Mouse (Mus musculus) right cerebral cortex, postnatal 10 days (tissue): Measurements from ENCODE around the gene Ccdc167.

Experiments used
- DNase-seq, 2 experiments: peaks; one replicate each; pipeline ENCODE4 v3.0.0; 2021; ENCODE audit warnings: low spot score in 2 of 2

Gene Ccdc167

GRCm38 (mm10) chr17:29686771-29687170 is 30.1 kb downstream of the Ccdc167 start:
- DNase-seq, result no peak

- no peak for DNase-seq
These were observed 32.6 kb downstream of the Ccdc167 start for GRCm38 (mm10) chr17:29684275-29684674.

GRCm38 (mm10) chr17:29683127-29683526 is 33.7 kb downstream of the Ccdc167 start:
- no peak for DNase-seq

DNA sequence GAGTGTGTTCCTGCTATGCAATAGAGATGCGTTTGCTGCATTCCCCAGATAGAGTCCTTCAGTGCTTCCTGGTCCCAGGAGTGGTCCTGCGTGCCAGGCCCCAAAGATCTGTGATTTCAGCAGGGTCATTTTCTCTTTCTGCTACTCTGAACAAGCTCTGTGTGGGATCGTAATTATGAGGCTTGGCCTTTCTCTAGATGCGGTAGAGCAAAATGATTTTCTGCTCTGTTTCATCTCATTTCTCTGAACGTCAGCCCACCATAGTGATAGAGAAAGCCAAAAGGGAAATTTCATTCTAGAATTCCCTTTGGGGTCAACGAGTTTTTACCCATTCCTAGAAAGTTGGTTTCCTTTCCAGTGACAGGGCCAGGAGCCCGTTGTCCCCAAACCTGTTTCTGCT is 34.6 kb downstream of the Ccdc167 start:
- DNase-seq, result no peak

GRCm38 (mm10) chr17:29681669-29682068 is 35.2 kb downstream of the Ccdc167 start:
- DNase-seq, result no peak

DNA sequence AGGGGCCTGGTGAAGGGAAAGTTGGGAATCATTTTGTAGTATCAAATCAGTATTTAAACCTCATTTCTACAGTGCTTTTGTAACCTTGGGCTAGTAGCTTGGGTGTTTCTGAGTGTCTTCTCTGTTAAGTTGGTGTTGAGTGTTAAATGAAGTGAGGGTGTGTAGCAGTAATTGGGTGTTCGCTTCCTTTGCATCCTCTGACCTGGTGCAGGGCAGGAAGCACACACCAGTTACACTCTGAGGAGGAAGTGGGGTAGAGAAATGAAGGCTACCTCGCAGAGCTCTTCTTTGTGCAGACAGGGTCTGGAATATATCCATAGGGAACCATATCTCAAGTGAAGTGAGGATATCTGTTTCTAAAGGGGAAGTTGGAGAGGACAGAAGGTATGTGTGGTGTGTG is 35.9 kb downstream of the Ccdc167 start:
- no peak for DNase-seq

GRCm38 (mm10) chr17:29680174-29680573 is 36.7 kb downstream of the Ccdc167 start:
- peak; percentile 63 to 72 for DNase-seq

DNA sequence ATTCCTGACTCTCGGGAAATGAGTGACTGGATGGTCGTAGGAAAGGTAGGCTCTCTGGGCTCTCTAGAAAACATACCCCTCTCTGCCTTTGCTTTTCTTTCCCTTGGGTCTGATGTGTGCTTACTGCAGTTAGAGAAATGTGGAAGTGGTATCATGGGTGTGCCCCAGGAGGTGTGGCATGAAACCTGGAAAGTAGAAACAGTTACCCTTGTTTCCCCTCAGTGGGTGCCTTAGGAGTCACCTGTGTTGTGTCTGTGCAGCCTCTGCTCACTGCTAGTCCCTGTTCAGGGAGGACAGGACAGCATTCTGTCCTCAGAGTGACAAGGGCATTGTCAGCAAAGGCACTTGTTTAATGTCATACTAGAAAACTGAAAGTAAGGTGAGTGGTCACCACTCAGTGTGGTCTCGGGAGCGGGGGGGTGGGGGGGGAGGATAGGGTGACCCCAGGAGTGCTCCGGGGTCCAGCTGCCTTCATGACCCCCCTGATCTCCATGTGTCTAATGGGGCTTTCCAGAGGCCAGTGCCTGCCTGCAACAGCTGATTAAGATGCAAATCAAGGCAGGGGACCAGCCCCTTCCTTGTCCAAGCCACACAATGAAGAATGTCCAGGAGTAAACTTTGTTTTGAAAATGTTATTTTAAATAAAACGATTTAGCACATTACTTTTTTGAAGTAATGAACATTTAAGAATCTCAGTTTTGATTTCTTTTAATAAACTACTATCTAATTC is 37.6 kb downstream of the Ccdc167 start:
- DNase-seq, result no peak

GRCm38 (mm10) chr17:29678526-29678925 is 38.3 kb downstream of the Ccdc167 start:
- DNase-seq, result no peak

DNA sequence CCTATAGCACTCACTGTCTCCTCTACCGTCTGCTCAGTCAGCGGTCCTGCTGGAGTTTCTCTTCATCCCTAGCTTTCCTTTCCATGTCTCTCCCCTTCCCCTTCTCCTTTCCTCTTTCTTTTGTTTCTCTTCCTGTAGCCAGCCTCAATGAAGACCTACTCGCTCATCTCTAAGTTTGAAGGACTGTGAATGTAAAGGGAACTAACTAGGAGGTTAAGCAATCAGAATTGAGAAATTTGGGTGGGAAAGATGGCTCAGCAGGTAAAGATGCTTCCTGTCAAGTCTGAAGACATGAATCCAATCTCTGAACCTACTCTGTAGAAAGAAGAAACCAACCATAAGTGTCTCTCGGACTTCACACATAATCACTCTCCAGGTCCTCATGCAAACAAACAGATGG is 43.5 kb downstream of the Ccdc167 start:
- DNase-seq, result no peak

GRCm38 (mm10) chr17:29671021-29671420 is 45.8 kb downstream of the Ccdc167 start:
- DNase-seq, result no peak

DNA sequence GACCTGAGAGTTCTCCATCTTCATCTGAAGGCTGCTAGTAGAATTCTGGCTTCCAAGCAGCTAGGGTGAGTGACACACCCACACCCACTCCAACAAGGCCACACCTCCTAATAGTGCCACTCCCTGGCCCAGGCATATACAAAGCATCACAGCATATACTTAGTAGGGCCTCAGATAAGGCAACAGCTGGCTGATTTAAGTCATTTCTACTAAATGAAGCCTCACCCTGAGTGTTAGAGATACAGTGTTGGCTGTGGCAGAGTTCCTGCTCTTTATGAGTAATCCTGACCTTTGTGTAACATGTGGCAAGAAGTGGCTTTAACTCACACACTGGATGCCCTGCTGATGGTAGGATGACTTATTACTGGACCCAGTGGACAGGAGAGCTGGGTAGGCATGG is 46.9 kb downstream of the Ccdc167 start:
- no peak for DNase-seq

- no peak for DNase-seq
These were observed 47.8 kb downstream of the Ccdc167 start for GRCm38 (mm10) chr17:29669030-29669429.

GRCm38 (mm10) chr17:29668051-29668986 is 48.5 kb downstream of the Ccdc167 start:
- peak; percentile 59 to 61 for DNase-seq

DNA sequence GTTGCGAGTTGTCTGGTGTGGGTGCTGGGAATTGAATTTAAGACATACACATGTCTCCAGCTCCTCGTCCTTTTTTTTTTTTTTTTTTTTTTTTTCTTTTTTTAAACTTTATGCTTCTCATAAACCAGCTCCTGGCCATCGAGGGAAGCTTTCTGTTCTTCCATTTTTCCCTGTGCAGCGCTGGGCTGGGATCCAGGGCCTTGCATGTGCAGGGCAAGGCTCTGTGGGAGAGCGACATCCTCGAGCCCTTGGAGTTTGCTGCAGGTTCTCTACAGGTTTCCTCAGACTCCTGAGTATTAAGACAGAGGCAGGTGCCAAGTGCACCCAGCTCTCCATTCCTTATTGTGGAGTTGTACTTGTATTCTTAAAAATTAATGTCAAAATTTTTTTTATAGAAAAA is 54.7 kb downstream of the Ccdc167 start:
- no peak for DNase-seq

GRCm38 (mm10) chr17:29660762-29661391 is 56.0 kb downstream of the Ccdc167 start:
- DNase-seq, result peak in 1 of 2 experiments; percentile 28

GRCm38 (mm10) chr17:29660076-29660761 is 56.6 kb downstream of the Ccdc167 start, which contains the start of gene Cmtr1:
Cmtr1 (plus strand) TSS chr17:29660595.
- DNase-seq, result peak; percentile 95 to 96

DNA sequence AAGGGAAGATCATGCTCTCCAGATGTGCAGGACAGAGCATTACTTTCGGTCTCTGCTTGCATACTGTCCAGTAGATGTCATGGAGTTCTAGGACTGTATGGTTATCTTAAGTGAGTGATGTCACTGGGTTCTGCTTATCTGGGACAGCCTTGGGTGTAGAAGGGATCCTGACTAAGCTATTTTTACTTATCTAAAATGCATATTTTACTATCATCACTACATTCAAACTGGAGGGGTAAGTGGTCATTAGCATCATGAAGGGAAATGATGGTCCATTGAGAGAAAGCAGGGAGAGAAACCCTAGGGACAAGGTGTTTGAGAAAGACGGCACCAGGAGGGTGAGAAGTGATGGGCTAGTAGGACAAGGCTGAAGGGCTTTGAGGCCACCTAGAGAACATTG is 58.6 kb downstream of the Ccdc167 start:
- DNase-seq, result no peak

DNA sequence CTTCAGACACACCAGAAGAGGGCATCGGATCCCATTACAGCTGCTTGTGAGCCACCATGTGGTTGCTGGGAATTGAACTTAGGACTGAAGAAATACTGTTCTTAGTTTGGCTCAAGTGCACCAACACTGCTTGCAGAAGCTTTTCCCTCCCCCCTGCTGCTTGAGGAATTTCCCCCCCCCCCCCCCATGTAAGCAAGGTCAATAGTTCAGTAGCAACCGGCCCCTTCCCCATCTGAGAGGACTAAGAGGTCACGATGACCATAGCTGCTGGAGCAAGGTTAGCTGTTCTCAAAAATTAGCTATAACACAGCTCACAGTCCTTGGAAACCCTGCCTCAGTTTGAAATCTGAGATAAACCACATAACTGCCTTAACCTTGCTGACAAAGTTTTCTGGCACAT is 74.6 kb downstream of the Ccdc167 start:
- DNase-seq, result no peak

GRCm38 (mm10) chr17:29640971-29641370 is 75.9 kb downstream of the Ccdc167 start:
- no peak for DNase-seq

- DNase-seq, result no peak
These were observed 78.9 kb downstream of the Ccdc167 start for GRCm38 (mm10) chr17:29637895-29638294.

- DNase-seq, result no peak
These were observed 79.5 kb downstream of the Ccdc167 start for GRCm38 (mm10) chr17:29637377-29637776.
